Mouse (Mus musculus) c-Kit-negative CD71-positive TER-119-positive erythroid progenitor cells, embryonic 14.5 days (primary cell): ENCODE results near the gene Synpo2.

ENCODE experiments used
- DNase-seq: peaks from one replicate; pipeline ENCODE4 v3.0.0-alpha.2; 2013; ENCODE audit warnings: low read depth, low spot score

Gene Synpo2

DNA sequence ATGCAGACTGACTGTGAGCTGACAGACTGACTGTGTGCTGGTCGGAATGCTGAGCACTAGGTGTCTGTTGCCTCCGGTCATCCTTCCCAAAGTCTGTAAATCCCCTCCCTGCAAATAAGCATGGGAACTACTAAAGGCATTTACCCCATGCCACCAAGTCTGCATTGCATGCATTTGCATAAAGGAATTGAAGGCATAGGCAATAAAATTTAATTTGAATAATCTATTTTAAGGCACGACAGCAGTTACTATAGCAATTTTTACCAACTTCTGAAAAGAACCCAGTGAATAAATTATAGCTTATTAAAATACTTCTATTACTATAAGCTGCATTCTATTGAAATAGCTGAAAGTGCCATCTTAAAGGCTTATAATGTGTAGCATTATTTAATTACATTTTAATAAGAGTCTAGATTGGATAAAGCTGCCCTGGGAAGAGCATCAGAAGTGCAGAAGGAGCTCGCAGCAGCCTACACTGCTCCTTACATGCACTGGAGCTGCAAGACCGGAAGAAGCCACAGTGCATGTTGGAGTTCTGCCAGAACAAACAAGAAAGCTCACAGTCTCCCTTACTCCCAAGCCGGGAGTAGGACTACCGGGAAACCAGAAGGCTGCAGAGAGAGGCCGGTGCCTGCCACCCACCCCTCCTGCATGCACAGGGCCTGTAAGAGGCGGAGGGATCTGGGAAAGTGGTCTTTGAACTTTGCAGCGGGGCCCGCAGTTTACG lies 142.9 kb downstream of the Synpo2 start:
- DNase-seq = no peak

DNA sequence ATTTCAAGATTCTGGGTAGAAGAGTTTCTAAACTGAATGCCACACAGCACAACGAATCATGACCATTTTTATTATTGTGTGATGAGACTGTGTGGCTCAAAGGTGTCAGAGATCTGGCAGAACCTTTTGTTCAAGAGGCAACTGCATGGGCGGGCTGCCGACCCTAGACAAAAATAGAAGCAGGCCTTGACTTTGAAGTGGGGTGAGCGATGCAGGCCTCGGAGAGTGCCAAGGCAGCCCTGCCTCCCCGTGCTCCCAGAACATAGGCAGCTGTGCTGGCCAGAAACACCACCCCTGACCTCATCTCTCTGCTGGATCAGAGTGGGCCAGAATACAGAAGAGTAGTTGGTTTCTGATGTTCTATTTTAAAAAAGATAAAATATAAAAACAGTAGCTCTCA lies 143.5 kb downstream of the Synpo2 start:
- DNase-seq = no peak

DNA sequence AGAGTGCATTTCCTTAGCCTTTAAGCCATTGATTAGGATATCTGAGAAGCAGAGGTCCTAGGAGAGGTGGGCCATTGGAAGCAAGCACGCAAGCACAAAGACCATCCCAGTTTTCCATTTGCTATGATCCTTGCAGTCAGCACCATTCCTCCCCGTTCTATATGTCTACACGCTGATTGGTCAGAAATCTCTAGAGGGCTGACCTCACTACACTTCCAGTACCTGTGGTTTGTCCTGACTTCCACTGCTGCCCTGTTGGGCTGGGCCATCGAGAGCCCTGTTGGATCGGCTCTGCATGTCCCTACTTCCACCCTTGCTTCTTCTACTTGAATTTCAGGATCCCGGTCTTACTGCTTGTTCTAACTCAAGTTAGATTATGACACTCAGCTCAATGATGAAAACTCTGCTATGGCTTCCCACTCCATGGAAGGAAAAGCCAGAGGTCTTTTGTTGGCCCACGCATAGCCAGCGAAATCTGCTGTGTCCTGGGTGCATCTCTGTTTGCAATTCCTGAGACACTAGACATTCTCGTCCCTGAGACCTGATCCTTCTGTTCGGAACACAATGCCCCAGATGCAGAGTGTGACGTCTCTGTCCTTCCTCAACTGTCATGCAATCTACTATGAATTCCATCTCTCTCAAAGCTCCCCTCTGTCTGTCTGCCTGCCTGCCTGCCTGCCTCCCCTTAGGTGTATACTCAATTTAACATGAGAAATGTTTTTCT lies 146.5 kb downstream of the Synpo2 start:
- DNase-seq = no peak

DNA sequence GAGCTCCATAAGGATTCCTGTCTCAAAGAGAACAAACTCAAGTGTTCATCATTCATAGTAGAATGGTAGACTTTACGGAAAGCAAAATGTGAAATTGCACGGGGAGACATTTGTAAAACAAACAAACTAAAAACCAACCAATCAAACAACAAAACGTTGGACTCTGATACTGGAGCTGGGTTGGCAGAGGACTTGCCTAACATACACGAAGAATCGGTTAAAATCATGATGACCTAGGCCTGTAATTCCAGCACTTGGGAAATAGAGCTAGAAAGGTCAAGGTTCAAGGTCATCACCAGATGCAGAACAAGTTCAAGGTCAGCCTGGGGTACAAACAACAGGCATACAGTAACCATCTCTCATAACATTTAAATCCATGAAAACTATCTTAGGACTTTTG lies 147.7 kb downstream of the Synpo2 start:
- DNase-seq = no peak

DNA sequence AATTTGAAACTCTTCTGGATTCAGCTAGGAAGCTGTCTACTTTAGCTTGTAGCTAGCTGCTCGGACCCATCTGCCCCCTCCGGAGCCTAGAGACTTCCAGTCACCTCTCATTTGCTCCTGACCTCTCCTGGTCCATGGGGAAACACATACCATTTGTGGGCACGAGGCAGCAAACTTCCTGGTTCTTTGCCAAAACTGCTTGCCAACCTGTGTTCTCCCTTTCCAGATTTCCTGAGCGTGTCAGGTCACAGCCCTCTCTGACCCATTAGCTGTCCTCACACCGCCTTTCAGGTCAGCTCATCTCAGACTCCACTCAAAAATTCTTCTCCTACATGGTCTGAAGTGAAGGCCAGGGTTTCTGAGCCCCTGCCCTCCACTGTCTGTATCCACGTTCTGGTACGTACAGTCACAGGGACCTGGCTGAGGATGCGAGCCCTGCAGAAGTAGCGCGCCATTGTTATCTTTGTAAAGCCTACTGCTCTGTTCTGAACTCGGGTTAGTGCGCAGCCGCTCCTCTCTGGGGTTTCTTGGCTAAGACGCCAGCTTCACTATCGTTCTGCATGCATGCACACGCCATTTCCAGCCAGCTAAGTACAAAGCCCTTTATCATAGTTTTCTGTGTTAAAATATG lies 150.0 kb downstream of the Synpo2 start:
- no peak for DNase-seq

DNA sequence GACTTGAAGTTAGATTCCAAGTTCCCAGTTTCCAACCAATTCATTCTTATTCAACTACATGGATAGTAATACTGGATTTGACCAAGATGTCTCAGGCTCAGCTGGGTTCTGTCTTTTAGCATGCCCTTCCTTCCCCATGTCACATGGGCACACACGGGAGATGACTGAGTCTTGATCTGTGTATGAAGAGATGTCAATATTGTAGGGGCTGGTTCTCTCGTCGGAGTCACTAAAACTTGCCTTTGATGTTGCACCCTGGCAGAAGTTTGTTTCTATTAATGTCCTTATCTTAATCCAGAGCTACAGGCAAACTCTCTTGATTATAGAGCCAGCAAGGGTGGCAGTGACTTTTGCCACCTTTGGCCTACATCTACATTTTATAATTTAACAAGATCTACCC lies 154.3 kb downstream of the Synpo2 start:
- DNase-seq = no peak

DNA sequence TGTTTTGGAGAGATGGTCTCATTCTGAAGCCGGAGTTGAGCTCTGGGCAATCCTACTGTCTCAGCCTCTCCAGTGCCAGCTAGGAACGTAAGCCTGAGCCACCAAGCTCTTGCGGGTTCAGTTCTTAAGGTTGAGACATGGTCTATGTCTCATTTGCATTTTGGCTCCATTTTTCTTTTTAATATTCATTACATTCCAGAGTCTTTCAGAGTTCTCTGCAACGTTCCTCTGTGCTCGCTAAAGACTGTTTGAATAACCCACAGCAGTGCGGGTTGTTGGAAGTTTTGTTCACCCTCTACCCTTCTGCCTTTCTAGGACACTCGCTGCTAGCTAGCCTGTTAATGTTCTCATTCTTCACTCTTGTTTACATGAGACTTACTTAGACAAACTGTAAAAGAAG lies 155.0 kb downstream of the Synpo2 start:
- DNase-seq = no peak

DNA sequence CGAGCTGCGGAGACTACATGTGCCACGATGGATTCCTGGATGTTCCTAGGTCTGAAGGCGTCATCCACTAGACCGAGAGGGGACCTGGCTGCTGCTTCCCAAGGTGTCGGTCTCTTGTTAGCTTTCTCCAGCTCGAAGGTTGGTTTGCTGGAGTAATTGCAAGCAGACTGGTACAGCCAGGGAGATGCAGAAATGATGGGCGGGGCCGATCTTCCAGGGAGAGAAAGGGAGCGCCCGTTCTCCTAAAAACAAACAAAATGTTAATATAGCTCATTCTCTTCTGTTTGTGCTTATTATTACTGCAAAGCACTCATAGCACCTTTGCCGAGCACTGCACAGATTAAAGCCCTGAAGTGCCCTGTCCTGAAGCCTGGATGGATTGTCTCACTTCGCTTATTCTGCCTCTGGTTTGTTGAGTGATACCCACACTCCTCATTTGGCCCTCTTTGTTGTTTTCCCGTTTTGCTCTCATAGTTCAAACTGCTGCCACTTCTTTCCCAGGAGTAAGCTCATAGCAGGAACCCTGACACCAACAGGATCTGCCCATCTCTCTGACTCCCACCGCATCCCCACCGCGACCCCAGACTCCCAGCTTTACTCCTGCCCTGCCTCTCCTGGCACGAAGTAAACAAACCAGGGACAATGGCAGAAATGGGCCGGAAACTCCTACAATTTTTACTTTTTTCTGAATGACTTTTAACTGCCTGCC lies 155.8 kb downstream of the Synpo2 start:
- no peak for DNase-seq

DNA sequence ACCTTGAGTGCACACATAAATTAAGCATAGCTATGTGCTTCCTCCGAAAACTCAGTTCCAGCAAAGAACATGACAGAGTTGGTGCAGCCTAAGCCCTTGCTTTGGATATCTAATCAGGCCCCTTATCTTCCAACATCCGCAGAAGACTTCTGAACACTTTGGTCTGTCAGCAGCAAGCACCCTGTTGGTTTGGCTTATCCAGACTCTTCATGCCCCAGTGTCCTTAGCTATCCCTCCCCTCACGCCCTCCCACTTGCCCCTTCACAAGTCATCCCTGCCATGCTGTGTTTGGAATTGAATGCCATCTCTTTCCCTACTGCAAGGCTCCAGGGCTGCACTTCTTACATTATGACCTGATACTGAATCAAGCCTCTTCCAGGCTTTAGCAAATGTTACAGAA lies 160.2 kb downstream of the Synpo2 start:
- no peak for DNase-seq

DNA sequence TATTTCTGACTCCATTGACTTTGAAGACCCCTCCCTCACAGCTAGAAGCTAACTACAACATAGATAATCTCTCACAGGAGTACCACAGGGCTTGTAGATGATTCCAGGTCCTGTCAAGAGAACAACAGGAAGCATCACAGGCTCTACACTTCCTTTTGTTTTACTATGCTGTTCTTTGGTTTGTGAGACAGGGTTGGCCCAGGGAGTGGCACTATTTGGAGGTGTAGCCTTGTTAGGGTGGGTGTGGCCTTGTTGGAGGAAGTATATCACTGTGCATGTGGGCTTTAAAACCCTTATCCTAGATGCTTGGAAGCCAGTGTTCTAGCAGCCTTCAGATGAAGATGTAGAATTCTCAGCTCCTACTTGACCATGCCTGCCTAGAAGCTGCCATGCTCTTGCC lies 160.9 kb downstream of the Synpo2 start:
- DNase-seq = no peak

DNA sequence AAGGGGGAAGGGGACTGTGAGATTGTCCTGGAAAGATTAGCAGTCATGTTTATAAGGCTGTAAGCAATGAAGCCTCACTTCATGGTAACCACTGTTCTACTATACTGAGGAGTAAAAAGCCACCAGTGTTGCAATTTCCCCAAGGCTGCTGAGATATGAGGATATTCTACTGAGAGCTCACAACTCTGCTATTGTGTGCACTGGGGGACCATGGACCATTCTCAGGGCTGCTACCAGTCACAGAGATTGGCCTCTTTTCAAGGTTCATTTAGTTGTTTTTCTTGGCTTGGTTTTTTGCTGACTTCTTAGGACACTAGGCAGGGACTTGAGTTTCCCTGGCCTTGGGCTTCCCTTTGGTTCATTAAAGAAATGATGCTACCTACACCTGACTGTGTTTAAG lies 162.6 kb downstream of the Synpo2 start:
- no peak for DNase-seq

DNA sequence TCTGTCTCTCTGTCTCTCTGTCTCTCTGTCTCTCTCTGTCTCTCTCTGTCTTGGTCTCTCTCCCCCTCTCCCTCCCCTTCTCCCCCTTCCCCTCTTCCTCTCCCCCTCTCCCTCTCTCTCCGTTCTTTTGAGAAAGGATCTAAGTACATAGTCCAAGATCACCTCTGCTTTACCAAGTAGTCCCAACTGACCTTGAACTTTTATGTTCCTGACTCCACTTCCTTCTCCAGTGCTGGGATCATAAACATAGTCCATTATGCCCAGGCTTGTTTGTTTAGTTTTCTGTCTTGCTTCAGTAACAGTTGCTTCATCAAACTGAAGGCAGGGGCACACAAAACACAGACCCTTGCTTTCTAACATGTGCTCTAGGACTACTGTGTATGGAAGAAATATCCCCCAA lies 163.5 kb downstream of the Synpo2 start:
- DNase-seq = no peak

DNA sequence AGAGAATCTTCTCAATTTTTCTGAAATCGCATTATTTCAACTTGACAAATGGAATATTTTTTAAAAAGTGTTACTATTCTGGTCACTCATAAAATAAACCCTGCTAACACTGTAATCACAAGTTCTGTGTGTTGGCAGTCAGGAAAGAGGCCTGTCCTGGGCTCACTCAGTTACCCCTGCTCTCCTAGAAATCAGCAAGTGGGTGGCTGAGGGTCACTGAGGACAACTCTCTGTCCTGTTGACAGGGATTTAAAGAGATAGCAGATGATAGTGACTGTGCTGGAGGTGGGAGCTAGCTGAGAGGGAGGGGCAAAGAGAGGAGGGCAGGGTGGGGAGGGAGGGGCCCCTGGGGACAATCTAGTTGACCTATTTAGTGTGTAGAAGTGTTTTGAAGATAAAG lies 165.0 kb downstream of the Synpo2 start:
- DNase-seq = no peak

DNA sequence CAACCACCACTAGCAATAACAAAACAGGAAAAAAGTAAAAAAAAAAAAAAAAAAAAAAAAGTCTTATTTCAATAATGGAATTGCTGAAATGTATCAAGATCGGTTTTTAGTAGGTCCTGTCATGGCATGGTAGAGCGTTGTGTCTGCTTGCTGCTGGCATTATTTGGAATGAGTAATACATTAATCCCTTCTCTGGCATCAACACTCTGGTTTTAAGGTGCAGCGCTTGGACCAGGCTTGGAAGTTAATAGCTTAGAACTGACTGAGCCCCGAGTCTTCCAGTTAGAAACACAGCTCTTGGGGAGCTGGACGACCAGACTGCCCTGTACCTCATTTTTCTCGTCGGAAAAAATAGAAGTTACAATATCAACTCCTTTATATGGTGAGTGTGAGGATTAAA lies 169.1 kb downstream of the Synpo2 start:
- DNase-seq = no peak

DNA sequence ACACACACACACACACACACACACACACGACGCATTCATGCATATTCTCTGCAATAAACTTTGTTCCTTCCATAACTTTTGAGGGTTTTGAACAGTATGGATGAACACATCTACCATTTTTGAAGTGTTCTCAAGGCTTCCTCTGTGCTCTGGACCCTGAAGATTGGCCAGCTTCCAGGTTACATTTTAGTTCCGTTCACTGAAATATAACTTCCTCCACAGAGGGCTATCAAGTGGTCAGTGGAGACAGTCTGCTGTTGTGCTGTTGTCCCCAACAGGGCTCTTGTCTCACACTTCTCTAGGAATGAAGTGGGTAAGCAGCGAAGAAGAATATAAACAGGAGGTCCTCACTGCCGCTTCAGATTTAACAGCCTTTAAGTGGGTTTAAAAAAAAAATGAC lies 170.5 kb downstream of the Synpo2 start:
- DNase-seq = no peak

DNA sequence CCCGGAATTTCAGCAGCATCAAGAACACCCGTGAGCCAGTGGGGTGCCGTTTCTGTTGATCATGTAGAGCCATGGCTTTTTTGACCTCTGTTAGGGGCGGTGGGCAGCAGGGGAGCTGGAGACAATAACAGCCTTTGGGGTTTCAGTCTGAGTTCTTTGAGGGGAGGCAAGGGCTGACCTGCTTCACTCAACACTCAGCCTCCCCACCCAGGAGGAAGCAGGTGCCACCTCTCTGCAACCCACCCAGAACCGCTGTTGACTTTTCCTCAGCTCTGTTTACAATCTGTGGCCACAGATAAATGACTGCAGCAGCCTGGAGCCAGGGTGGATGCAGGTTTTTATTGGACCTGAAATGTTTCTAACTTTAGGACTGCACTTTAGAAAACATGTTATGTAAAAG lies 171.8 kb downstream of the Synpo2 start:
- no peak for DNase-seq

DNA sequence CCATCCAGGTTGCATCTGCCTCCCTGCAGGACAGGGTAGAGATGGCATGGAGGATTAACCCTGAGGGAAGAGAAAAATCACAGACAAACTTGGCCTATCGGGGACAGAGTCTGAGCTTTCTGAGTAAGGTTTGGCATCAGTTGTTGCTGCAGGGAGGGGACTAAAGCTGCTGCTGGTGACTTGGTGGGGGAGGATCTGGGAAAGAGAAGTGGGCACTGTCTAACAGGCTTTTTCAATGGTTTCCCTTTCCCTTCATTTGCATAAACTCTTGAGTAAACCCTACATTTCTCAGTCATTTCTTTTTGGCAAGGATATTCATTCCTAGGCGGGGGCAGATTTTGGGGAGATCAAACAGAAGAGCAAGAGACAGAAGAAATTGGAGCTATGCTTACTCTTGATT lies 174.0 kb downstream of the Synpo2 start:
- no peak for DNase-seq

DNA sequence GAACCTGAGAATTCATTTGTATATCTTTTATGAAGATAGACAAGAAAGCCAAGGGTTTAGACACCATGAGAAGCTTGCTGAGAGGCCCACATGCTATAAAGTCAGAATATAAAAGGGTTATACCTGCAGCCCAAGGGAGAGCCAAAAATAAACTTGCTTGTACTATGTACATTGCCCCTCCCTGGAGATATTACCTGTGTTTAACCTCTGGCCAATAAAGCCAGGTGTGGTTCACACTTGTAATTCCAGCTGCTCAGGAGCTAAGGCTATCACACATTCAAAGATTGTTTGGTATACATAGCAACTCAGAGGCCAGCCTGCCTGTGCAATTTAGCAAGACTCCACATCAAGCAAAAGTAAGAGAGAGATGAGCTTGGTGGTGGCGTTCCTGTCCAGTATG lies 177.1 kb downstream of the Synpo2 start:
- no peak for DNase-seq

DNA sequence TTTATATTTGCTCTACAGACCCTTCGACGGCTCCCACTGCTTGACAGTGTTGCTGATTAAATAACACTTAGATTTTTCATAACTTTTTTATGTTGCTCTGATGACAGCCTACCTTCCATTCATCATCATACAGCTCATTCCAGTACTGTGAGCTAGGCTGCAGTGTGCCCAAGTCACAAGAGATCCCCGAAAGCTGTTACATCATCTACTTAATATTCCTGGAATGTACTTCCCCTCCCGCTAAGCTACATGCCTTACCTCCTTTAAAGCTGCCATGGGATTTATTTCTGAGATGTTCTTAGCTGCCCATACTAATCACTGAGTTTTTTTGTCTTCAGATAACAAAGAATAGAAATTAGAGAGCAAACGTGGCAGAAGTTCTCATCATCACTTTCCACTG lies 181.8 kb downstream of the Synpo2 start:
- no peak for DNase-seq

DNA sequence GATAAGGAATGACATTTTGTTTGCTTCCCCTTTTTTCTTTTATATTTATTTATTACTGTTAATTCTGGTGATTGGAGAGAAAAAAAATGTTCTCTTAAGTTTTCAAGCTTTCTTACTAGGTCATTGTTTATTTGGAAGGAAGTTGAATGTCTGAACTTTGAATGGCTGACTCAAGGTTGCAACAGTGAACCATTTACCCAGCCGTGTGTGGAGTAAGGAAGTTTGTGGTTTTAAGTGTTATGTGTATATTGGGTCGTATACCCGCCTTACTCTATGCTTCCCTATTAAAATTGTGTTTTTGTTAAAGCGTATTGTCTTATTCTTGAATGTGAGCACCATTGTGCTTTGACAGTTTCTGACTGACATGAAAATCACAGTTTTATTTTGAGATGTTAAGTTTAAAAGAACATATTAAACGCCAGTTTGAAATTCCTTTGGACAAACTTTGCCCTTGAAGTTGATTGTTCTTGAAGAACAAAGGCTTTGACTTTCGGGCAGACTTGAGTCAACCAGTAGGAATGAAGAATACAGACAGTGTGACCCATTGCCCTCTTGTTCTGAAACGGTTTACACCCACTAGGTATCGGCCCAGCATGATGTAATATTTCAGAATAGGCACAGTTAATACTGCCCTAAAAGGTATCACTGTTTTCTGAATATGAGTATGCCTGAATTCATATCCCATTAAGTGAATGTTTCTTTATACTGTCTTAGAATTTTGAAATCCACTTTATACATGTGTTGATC lies 182.6 kb downstream of the Synpo2 start:
- DNase-seq = no peak

DNA sequence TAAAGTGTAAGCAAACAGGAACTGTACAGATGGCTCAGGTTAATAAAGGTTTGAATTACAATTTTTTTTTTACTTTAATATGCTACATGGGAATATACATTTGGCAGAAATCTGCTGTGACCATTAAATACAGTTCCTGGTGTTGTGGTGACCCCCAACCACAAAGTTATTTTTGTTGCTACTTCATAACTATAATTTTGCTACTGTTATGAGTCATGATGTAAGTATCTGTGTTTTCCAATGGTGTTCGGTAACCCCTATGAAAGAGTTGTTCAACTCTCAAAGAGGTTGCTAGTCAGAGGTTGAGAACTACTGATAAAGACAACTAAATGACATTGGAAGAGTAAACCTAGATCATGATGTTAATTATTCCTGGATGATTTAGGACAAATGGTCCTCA lies 193.6 kb downstream of the Synpo2 start:
- no peak for DNase-seq

DNA sequence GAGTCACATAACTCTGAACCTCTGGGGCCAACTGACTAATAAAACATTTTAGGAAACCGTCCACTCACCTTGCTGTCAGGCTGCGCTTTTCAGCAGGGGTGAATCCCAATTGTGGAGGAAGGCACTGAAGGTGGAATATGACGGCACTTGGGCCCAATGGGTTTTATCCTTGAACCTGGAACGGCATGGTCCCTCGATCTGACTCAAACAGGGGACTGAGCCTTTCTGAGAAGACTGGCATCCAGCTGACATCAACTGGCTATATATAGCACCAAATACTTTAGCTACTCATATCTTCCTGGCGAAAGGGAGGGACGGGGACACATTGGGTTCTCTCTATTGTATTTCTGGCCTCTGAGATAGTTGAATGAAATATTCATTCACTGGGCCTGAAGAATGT lies 201.2 kb downstream of the Synpo2 start, which contains the start of gene Myoz2:
Myoz2 (minus strand) TSS at position 264 of the 400 bp plus-strand sequence.
- no peak for DNase-seq
